Mouse (Mus musculus) testis, adult 2 months (tissue): Measurements from ENCODE around the gene Cd6.

Experiments used
- CTCF ChIP-seq: fragments of 200-500 bp; IDR thresholded peaks from 2 replicates; pipeline ENCODE4 v1.5.1; 2012; ENCODE audit warnings: low read depth, mild to moderate bottlenecking, inconsistent platforms, low read length, moderate library complexity; ENCODE audit not compliant: control insufficient read depth, insufficient read depth, insufficient replicate concordance
- POLR2A ChIP-seq: fragments of 200-500 bp; IDR thresholded peaks from 2 replicates; pipeline ENCODE4 v1.6.1; 2012; ENCODE audit warnings: low read depth, mild to moderate bottlenecking, inconsistent platforms, low read length, moderate library complexity; ENCODE audit not compliant: control insufficient read depth

GRCm38 (mm10) chr19:10798576-10798975 is 31.3 kb downstream of the Cd6 start:
- TF ChIP-seq CTCF, result no peak
- no peak for TF ChIP-seq POLR2A
